Mouse (Mus musculus) lung, postnatal 14 days (tissue): ENCODE measurements around the gene Kcnh2.

Source experiments
- DNase-seq: peaks from one replicate; pipeline ENCODE4 v3.0.0; 2021

The Kcnh2 gene

DNA sequence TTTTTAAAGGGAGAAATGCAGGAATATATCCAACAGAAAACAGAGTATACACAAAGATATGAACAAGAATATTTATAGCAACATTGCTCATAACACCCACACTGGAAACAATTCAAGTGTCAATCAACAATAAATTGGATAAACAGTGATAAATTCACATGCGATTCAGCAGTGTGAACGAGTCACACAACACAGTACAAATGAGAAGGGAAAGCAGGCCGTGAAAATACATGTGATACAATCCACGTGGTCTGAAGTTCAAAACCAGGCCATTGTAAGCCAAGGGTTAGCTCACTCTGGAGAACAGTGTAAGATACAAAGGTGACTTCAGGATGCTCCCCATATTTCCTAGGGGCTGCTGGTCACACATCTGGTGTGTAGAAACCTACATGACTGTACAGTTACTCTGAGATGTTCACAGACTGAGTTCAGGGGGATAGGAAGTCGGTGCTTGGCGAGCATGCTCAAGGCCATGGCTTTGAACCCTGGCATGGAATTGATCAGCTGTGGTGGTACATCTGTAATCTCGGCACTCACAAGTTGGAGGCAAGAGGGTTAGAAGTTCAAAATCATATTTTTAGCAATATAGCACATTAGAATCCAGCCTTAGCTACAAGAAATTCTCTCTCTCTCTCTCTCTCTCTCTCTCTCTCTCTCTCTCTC is 23.4 kb upstream of the Kcnh2 start:
- DNase-seq: no peak

DNA sequence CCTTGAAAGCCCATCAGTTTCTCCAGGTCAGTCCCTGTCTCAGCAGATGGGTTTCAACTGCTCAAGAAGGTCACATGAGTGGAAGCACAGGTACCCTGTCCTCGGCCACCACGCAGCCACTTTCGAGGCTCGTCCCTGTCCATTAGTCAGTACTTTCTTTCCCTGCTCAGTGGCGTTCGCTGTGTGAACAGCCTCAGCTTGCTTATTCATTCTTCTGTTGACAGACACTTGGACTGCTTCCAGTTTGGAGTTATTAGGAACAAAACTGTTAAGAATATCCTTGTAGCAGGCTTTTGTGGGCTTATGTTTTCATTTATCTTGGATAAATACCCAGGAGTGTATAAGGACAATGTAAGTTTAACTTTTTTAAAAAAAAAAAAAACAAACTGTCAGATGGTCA is 22.8 kb upstream of the Kcnh2 start:
- no peak for DNase-seq

DNA sequence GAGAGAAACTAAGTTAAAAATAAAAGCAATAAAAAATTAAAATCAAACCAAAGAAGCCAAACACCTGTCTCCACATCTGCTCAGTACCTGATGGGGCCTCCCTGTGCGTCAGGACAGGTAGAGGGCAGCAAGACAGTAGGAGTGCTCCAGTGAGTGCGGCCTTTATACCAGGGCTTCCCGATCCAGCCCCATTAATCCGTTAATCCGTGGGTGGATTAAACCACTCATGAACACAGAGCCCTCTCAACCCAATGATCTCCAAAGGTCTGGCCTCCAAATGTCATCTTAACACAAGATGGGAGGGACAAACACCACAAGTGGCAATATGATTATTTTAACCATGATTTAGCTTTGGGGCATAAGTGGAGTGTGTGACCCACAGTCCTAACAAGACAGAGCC is 22.4 kb upstream of the Kcnh2 start:
- DNase-seq: no peak

DNA sequence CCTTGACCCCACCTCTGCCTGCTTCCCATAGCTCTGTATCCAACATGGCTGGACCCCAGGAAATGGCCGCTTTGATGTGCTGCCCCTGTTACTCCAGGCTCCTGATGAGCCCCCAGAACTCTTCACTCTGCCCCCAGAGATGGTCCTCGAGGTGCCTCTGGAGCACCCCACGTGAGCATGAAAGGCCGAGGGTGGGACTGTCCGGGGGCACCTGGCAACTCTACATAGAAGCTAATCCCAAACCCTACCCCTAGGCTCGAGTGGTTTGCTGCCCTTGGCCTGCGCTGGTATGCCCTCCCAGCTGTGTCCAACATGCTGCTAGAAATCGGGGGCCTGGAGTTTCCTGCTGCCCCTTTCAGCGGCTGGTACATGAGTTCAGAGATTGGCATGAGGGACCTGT is 18.4 kb upstream of the Kcnh2 start:
- no peak for DNase-seq

DNA sequence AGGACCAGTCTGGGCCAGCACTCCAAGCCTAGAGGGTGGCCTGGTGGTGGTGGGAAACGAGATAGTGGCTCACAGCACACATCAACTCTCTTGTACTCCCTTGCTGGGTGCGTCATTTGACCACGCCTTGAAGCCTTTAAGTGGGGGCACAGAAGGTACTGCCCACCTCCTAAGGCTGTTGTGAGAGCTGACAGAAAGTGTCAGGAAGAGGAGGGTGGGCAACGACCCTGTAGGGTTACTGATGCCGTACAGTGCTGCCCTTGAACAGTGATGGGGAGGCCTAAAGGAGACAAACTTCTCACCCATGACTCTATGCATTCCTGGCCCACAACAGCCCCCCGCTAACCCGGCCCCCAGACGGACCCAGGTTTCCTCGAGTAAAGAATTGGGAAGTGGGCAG is 15.0 kb upstream of the Kcnh2 start:
- DNase-seq: no peak

DNA sequence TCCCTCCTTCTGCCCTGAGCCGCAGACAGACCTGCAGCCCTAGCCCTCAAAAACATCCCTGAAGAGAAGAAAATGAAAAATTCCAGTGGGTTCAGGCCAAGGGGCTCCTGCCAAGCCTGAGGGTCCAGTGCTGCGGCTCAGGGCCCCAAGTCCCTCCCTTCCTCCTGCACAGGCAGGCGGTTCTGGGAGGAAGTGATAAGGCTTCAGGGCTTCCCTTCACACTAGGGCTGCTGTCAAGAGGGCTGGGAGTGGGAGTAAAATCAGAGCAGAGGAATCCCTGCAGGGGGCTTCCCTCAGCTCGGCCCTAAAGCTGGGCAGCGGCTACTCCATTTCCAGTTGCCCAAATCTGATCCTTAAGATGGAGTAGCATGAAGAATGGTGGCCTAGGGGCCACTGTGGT is 14.1 kb upstream of the Kcnh2 start:
- DNase-seq: no peak

DNA sequence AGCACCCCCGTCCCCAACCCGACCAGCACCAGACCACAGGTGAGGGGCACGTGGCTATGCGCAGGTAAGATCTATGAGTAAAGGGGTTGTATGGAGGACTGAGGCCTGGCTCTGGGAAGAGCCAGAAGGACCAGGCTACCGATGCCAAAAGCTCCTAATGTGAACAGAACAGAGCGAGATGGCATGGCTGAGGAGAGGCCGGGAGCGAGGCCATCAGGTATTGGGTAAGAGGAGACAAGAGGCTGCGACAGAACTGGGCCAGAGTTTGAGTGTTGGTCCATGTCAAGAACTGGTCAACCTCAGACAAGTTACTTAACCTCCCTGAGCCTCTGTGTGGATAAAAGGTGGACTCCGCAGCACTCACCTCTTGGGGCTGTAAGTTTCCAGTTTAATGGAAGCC is 13.6 kb upstream of the Kcnh2 start:
- no peak for DNase-seq

DNA sequence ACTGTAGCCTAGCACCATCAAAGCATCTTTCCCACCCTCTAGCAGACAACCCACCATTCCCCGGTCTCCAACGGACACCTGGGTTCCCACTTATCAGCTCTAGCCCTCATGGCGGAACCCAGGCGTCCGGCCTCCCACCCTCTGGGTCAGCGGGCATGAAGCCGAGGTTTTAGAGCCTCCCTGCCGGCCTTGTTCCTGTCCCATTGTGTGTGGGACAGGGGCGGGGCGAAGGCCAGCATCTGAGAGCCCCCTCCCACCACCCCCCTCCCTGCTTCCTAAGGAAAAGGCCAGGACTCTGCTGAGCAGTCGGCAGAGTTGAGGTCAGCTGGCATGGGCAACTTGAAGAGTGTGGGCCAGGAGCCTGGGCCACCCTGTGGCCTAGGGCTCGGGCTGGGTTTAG is 13.1 kb upstream of the Kcnh2 start, which contains the start of gene Nos3:
Gene Nos3 (plus strand): TSS at position 303 of the 400 bp plus-strand sequence.
- DNase-seq: peak; percentile 56

DNA sequence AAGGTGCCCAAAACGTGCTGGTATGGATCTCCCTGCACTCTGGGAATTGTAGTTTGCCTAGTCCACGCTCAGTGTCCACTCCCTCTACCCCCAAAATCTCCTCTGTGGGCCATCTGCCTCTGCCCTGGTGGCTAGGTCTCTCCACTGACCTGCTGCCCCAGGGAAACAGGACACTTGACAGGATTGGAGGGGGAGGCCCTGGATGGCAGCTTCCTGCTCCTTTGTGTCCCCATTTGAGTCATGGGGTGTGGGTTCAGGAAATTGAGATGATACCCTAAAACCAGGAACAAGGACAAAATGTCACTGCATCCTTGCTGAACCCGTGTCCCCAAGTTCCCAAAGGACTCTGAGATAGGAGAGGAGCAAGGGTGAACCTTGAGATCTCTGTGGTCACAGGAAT is 12.7 kb upstream of the Kcnh2 start:
- DNase-seq: no peak

DNA sequence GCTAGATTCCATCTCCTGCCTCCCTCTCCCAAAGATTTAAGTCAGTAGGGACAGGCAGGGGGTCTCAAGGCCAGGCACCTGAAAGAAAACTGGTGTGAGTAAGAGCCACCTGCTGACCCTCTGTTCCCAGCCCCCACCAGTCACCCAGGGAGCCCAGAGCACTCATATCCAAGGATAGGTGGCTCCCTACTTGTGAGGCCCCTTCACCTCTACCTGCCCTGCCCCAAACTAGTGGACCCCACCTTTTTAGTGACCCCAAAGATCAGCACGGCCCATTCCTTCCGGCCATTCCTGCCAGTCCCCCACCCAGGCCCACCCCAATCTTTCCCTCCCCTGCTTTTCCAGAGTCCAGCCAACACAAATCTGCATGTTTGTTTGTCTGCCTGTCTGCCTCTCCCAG is 12.1 kb upstream of the Kcnh2 start:
- DNase-seq: no peak

DNA sequence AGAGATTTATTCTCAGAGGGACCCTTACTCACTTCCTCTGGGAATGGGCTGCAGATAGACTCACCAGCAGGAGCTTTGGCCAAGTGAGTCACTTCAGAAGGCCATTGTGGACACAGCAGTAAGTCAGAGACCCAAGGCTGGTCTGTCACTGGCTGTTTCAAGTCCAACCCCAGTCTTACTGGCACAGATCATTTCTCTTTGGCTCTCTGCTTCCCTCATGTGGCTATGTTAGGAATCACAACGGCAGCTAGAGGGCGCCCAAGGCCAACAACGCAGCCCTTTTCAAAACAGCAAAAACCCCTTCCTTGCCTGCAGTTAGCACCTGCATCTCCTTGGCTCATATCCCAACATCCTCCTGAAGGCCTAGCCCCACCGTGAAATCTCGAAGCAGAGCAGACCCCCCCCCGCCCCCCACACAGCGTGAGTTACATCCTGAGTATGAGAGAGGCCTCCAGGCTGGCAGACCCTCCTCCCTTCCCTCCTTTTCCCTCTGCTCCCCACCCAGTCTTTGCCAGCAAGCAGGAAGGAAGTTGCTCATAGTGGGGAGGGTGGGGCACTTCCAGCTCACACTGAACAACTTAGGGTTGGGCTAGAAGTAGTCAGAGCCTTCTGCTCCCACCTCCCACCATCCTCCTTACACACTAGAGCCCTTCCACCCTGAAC is 9.5 kb upstream of the Kcnh2 start:
- peak; percentile 88 for DNase-seq

DNA sequence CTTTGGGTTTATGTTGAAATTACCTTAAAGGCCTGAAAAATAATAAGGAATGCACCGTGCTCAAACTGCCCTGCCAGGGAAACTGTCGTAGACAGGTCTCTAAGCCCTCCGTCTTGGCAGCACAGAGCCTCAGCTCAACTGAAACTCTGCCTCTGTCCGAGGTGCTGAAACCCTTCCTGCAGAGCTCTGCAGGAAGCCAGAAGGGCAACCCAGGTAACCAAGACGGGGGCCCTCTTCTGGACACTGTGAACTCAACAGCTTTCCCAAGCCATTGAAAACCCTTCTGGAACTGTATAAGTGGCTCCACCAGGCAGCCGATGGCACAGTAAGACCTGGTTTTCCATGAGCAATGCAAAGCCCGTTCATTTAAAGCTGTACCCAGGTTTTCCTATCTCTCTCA is 6.1 kb upstream of the Kcnh2 start:
- peak; percentile 87 for DNase-seq

DNA sequence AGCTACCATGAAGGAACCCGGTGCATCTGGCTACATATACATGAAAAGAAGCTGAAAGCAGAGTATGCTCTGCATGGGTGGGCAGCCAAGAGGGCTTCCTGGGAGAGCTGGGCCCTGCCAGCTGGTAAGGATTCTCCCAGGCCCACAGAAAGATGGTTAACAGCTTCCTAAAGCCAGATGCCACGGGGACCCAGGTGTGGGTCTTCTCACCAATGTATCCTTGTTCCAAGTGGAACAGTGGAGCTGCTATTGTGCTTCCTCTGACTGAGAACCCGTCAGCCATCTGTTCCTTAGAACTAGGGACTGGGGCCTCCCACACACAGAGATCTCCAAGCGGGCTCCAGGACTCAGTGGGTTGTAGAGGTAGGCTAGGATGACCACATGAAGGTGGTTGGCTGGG is 5.4 kb upstream of the Kcnh2 start:
- DNase-seq: no peak

DNA sequence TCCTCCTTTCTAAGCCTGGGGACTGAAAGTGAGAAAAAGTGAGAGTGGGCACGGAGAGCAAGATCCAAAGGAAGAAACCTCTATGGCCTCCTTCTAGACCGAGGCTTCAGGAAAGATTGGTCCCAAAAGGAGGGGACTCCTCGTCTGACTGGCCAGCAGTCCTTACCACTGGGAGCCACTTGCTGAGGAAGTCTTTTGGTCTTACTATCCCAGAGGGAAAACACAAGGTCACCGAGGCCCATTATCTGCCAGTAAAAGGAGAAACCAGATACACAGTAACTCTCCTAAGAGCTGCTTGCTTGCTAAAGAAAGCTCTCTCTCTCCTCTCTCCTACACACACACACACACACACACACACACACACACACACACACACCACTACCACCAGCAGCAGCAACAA is 1.9 kb upstream of the Kcnh2 start:
- no peak for DNase-seq

DNA sequence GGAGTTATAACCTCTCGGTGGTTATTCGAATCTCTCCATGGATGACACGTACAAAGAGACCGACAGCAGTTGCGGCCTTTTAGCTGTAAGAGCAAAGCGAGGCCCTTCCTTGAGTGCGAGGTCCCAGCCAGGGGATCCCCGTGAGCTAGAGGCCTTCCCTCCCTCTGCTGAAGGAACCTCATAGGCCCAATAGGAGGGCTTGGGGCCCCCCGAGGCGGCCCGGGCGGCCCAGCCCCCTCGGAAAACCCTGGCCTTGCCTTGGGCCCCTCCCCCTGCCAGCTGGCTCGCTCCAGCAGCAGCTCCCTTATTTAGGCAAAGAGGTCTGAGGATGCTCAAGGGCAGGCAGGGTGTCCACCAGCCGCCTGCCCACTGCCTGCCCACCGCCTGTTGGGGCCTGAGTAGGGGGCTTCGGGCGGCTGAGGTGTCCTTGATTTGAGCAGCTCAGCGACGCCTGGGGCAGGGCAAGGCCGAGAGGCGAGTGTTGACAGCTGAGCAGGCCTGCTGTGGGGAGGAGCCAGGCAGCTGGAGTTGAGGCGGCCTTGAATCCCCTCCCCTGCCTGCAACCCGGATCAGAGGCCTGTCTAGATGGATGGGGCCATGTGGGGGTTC is 951 bp upstream of the Kcnh2 start:
- DNase-seq: no peak

DNA sequence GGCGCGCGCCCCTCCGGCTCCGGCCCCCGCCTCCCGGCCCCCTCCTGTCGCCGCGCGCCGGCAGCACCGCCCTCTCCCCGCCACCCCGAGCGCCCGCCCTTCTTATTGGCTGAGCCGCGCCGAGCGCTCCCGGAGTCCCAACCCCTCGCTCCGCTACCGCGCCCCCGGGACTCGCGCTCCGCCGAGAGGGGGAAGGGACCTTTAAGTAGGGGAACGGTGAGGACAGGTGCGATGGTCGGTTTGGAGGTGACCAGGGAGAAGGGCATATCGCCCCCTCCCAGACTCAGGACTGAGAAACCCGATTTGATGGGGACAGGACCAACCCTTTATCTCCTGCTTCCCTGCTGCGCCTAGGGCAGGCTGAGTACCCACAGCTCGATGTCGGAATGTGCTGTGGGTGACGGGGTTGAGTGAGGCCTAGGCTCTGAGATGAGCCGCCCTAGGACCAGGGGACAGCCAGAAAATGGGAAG is 332 bp upstream of the Kcnh2 start:
- DNase-seq: peak; percentile 81

DNA sequence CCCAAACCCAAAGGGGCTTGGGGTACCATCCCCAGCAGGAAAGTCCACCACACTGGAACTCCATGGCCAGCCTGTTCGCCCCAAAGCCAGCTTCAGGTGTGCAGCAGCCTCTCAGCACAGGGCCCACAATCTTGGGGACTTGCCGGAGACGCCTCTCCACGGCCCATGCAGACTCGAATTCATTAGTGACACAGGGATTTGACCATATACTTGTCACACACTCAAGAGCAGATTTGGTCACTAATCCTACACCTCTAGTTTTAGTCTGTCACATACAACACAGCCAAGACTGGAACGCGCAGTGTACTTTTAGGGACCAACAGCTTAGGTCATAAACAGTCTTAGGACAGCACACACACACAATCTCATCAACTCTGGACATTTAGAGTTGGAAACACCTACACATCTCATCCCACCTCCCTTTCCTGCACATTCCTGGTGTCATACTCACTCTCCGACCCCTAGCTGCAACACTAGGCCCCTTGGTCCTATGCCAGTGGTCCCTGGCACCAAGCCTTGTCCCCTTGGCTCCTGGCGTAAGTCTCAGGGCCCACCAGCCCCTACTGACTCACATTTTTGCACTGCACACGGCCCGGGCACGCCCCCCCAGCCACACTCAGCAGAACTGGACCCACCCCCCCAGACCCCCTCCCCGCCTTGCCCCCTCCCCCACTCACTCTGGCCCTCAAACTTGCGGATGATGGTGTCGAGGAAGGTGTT is 713 bp downstream of the Kcnh2 start:
- DNase-seq: no peak

DNA sequence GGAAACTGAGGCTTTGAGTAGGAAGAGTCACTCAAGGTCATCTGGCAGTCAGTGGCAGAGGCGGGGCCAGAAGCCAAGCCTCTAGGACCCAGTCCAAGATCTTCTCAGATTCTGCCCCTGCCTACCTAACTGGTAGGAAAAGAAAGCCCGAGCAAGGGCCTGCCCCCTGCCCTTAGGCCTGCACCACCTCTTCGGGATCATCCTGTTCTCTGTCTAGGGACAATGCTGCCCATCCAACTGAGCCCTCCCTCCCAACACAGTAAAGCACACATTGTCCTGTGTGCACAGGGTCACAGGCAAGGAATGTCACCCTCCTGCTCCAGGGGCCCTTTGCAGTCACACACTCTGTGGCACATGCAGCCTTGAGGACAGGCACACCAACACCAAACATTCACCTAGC is 1.3 kb downstream of the Kcnh2 start:
- no peak for DNase-seq

DNA sequence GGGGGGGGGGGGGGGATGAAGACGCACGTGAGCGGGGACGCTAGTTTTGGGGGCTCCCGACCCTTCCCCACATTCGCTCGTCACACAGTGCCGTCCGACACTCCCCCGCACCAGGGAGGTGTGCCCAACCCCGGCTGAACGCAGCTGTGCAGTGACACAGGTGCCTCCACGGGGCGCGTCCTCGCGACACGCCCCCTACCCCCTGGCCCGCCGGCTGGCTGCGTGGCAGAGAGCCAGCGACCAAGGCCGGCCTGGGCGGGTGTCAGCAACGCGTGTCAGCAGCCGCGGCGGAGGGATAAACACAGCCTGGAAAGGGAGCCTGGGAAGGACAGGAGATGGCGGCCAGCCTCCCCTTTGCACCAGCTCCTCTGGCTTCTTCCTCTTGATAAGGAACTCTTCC is 2.9 kb downstream of the Kcnh2 start:
- DNase-seq: peak; percentile 49

DNA sequence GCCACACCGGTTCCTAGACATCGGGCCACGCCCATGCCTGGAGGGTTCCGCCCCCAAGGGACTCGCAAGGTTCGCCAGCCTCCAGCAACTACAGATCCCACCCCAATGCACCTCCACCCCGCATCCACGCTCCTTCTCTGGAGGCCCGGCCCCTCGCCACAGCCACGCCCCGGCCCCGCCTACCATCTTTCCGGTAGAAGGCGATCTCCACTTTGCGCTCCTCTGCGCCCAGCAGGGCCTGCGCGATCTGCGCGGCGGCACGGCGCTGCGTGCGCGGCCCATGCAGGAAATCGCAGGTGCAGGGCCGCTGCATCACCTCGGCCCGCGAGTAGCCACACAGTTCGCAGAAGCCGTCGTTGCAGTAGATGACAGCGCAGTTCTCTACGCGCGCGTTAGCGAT is 3.3 kb downstream of the Kcnh2 start:
- DNase-seq: peak; percentile 79

DNA sequence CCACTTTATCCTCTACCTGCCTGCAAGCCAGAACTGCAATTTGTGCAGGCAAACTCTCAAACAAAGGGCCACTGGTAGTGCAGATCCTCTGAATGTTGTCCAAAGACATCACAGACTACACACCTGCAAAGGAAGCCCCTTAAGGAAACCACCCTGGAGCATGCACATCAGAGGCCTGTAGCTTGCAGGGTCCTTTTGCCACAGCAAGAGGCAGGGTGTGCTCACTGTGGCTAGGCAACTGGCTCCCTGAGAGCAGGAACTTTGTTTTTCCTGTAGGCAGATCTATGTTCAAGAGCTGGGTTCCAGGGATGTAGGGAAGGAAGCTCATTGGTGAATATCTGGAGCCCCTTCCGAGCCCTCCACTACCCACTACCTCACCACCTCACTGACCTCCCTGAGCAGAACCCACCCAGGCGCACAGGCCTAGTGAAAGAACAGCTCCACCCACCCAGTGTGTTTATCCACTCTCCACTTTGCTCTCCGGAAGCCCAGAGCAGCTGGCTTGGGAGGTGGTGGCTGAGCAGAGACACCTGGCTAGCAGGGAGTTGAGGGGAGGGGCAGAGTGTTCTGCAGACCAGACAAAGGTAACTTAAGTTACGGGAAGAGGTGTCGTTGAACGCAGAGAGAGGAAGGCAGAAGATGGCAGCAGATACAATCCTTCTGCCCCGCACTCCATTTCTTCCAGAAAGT is 4.1 kb downstream of the Kcnh2 start:
- DNase-seq: peak; percentile 69

DNA sequence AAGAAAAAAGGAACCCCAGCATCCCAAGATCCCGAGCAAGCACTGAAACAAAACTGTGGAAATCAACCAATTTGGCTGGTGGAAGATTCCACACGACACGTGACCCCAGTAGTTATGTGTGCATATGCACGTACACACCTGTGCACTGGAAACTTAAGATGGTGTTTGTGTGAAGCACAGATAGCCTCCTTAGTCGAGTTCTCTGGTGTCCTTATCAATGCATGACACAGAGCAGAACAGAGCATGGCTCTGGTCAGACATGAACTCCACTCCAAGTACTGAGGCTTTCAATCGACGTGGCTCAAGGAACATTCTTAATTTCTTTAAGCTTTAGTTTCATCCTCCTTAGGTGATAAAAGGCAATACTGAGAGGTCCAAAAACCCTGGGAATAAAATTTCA is 5.1 kb downstream of the Kcnh2 start:
- no peak for DNase-seq

DNA sequence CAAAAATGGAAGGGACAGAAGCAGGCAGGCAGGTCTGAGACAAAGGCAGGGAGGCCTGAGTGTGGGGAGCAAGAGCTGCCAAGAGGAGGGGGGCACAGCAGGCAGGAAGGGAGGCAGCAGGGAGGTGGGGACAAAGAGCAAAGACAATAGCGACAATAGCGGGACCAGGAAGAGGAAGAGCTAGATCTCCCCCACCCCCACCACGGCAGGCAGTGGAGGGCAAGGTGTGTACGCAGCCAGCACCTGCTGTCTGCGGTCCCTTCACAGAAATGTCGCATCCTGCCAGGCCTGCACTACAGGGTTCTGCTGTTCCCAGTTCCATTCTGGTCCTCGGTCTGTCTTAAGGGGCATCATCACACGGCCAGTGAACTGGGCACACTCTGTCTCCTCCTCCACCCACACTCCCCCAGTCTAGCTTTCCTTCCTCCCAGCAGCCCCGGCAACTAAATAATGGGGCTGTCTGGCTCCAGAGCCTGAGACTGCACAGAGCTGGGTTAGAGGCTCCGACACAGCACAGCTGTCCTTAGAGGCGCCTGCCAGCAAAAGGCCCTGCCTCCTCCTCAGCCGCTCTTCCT is 6.8 kb downstream of the Kcnh2 start:
- DNase-seq: peak; percentile 53
